Mouse (Mus musculus) embryonic facial prominence, embryonic 14.5 days (tissue): ENCODE measurements around the gene Eid1. TPM values are rescaled to one million over a fixed set of nuclear protein-coding genes. Genes with fewer than 3 reads are reported as not detected.

Experiments
- ATAC-seq: fragments of 200-750 bp; cut with Nextera tagmentation; 2 replicates; pipeline ENCODE4 v1.8.0; 2017; ENCODE audit warnings: low read depth, moderate number of reproducible peaks, moderate TSS enrichment
- DNase-seq: peaks from one replicate; pipeline ENCODE4 v3.0.0-alpha.2; 2015; ENCODE audit warnings: low spot score
- H3K27ac ChIP-seq: fragments of 300-500 bp; sonication (generic); replicated peaks from 2 replicates; pipeline ENCODE4 v1.5.1; 2014; ENCODE audit warnings: low read depth, mild to moderate bottlenecking, low read length, moderate library complexity
- H3K27me3 ChIP-seq: fragments of 300-500 bp; sonication (generic); replicated peaks from 2 replicates; pipeline ENCODE4 v1.6.1; 2014; ENCODE audit warnings: low read length; ENCODE audit not compliant: control insufficient read depth, insufficient read depth
- H3K36me3 ChIP-seq: fragments of 300-500 bp; sonication (generic); 2 replicates; pipeline ENCODE4 v1.6.1; 2014; ENCODE audit warnings: low read length, mixed read lengths; ENCODE audit not compliant: control insufficient read depth, insufficient read depth
- H3K4me1 ChIP-seq: fragments of 300-500 bp; sonication (generic); 2 replicates; pipeline ENCODE4 v1.6.1; 2014; ENCODE audit warnings: antibody characterized with exemption, low read length; ENCODE audit not compliant: control insufficient read depth, insufficient read depth
- H3K4me2 ChIP-seq: fragments of 300-500 bp; sonication (generic); 2 replicates; pipeline ENCODE4 v1.6.1; 2014; ENCODE audit warnings: low read depth, mild to moderate bottlenecking, low read length, moderate library complexity, mixed read lengths
- H3K4me3 ChIP-seq: fragments of 300-500 bp; sonication (generic); 2 replicates; pipeline ENCODE4 v1.5.1; 2014; ENCODE audit warnings: low read depth, mild to moderate bottlenecking, low read length
- H3K9ac ChIP-seq: fragments of 300-500 bp; sonication (generic); 2 replicates; pipeline ENCODE4 v1.6.1; 2014; ENCODE audit warnings: low read depth, mild to moderate bottlenecking, low read length, moderate library complexity, mixed read lengths
- H3K9me3 ChIP-seq: fragments of 300-500 bp; sonication (generic); 2 replicates; pipeline ENCODE4 v1.6.1; 2016; ENCODE audit warnings: low read length; ENCODE audit not compliant: control insufficient read depth
- WGBS: fragments of 180-500 bp; shearing (Covaris S2); extraction: QIAGEN DNeasy Blood & Tissue Kit; methylation state at CpG from one replicate; pipeline ENCODE4 v1.1.7; 2014; 5-methylcytosine and 5-hydroxymethylcytosine counted together
- polyA plus RNA-seq: library from polyadenylated mRNA; unstranded; fragments of >200 nt; fragmentation: Nextera tagmentation; extraction: Ambion mirVana; gene quantifications from 2 replicates; pipeline ENCODE4 v1.2.1, GENCODE M21; 2014

The Eid1 gene
- polyA plus RNA-seq, 1 experiment from 2014 or later = 273 TPM

GRCm38 (mm10) chr2:125661156-125661555 lies 11.7 kb upstream of the Eid1 start:
- H3K27ac ChIP-seq = no peak overlapping the region
- no peak for DNase-seq
- peak overlapping the region; percentile 45 for H3K9ac ChIP-seq
- peaks cover 8% of the 10 kb centered on the region; the same call in 1 of the 2 replicates for H3K4me1 ChIP-seq
- ATAC-seq = no peak
- H3K4me2 ChIP-seq = peak overlapping the region; percentile 63
- H3K9me3 ChIP-seq = no peaks in the 10 kb centered on the region
- 58% methylated on average over 4 of the region's 4 CpGs for WGBS
- H3K36me3 ChIP-seq = no peaks in the 10 kb centered on the region
- H3K27me3 ChIP-seq = no peaks in the 10 kb centered on the region
- H3K4me3 ChIP-seq = peak overlapping the region; percentile 33

DNA sequence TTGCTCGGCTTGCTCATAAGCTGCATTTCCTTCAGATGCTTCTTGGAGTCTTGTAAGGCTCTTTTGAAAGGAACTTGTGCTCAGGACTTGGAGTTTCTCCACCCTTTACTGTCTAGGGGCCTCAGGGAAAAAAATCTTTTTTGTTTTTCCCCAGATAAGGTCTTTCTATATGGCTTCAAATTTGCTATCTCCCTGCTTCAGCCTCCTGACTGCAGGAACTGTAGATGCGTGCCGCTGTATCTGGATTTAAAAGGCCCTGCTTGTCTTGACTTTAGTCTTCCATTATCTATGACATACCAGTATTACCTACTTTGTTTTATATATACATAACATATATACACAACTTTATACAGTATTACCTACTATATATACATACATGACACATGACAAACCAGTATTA lies 10.4 kb upstream of the Eid1 start:
- 84% methylated on average over 3 of the region's 3 CpGs for WGBS
- Histone ChIP-seq H3K27me3 (no peaks in the 10 kb centered on the region), H3K4me3 (no peak overlapping the region), H3K4me2 (no peak overlapping the region), H3K4me1 (peaks cover 5% of the 10 kb centered on the region; the same call in 1 of the 2 replicates), H3K9ac (no peak overlapping the region), H3K9me3 (no peaks in the 10 kb centered on the region), H3K27ac (no peak overlapping the region), H3K36me3 (no peaks in the 10 kb centered on the region)
- DNase-seq = no peak
- ATAC-seq = no peak

DNA sequence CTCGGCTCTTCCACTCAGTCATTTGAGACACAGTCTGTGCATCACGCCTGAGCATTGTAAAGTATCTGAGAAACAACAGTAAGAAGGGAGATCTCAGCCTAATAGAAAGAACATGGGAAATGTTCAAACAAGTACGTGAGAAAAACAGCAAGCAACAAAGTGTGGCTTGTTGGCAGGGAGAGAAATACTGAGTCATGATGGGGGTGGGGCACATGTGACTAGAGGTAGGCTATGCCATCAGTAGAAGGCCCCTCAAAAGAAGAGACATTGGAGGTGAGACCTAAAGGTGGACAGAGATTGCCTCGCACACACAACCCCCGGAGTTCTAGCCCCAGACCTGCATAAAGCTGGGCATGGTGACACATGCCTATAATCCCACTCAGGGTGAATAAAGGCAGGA lies 7.7 kb upstream of the Eid1 start:
- no peaks in the 10 kb centered on the region for H3K27me3 ChIP-seq
- H3K27ac ChIP-seq = no peak overlapping the region
- no peak overlapping the region for H3K4me2 ChIP-seq
- 89% methylated on average over 5 of the region's 5 CpGs for WGBS
- ATAC-seq = no peak
- H3K4me1 ChIP-seq = peaks cover 5% of the 10 kb centered on the region; the same call in 1 of the 2 replicates
- H3K9ac ChIP-seq = no peak overlapping the region
- H3K36me3 ChIP-seq = no peaks in the 10 kb centered on the region
- no peak overlapping the region for H3K4me3 ChIP-seq
- no peaks in the 10 kb centered on the region for H3K9me3 ChIP-seq
- DNase-seq = no peak

GRCm38 (mm10) chr2:125665909-125666308 lies 7.0 kb upstream of the Eid1 start:
- 79% methylated on average over 4 of the region's 4 CpGs for WGBS
- Histone ChIP-seq H3K27ac (no peak overlapping the region), H3K9ac (no peak overlapping the region), H3K4me1 (no peaks in the 10 kb centered on the region; the same call in 1 of the 2 replicates), H3K4me3 (no peak overlapping the region), H3K27me3 (no peaks in the 10 kb centered on the region), H3K4me2 (no peak overlapping the region), H3K9me3 (no peaks in the 10 kb centered on the region), H3K36me3 (no peaks in the 10 kb centered on the region)
- no peak for DNase-seq
- ATAC-seq = no peak

GRCm38 (mm10) chr2:125666668-125667067 lies 6.2 kb upstream of the Eid1 start:
- Histone ChIP-seq H3K9me3 (no peaks in the 10 kb centered on the region), H3K27me3 (no peaks in the 10 kb centered on the region), H3K4me1 (no peaks in the 10 kb centered on the region), H3K4me3 (no peak overlapping the region), H3K9ac (no peak overlapping the region), H3K27ac (no peak overlapping the region), H3K36me3 (no peaks in the 10 kb centered on the region), H3K4me2 (no peak overlapping the region)
- WGBS = 76% methylated on average over 4 of the region's 4 CpGs
- ATAC-seq (no peak), DNase-seq (no peak)

DNA sequence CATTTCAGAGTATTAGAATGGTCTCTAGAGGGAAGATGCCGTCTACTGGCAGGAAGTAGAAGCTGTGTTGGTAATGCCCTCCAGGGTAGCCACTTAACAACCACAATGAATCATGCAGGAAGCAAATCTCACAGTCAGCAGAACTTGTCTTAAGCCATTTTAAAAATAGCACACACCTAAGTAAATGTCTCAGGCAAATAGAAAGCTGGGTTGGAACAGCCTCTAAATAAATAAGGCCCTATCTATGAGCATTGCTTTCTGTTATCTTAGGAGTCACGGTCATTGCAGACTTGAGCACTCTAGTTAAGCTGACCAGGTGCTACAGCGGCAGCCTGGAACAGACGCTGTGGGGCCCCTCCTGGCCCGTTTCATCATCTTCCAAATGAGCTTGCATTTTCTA lies 5.7 kb upstream of the Eid1 start:
- H3K27me3 ChIP-seq = no peaks in the 10 kb centered on the region
- H3K4me1 ChIP-seq = no peaks in the 10 kb centered on the region
- H3K27ac ChIP-seq = no peak overlapping the region
- DNase-seq = peak; percentile 58
- no peak overlapping the region for H3K4me2 ChIP-seq
- H3K4me3 ChIP-seq = no peak overlapping the region
- no peak for ATAC-seq
- H3K9me3 ChIP-seq = no peaks in the 10 kb centered on the region
- H3K9ac ChIP-seq = no peak overlapping the region
- H3K36me3 ChIP-seq = no peaks in the 10 kb centered on the region
- WGBS = 46% methylated on average over 5 of the region's 5 CpGs

GRCm38 (mm10) chr2:125667721-125668120 lies 5.2 kb upstream of the Eid1 start:
- H3K4me1 ChIP-seq = no peaks in the 10 kb centered on the region
- H3K27me3 ChIP-seq = no peaks in the 10 kb centered on the region
- H3K36me3 ChIP-seq = no peaks in the 10 kb centered on the region
- no peak overlapping the region for H3K27ac ChIP-seq
- no peak overlapping the region for H3K4me3 ChIP-seq
- 80% methylated on average over 7 of the region's 7 CpGs for WGBS
- no peak for DNase-seq
- ATAC-seq = no peak
- no peak overlapping the region for H3K4me2 ChIP-seq
- H3K9me3 ChIP-seq = no peaks in the 10 kb centered on the region
- H3K9ac ChIP-seq = no peak overlapping the region

GRCm38 (mm10) chr2:125670846-125671245 lies 2.0 kb upstream of the Eid1 start:
- no peak for ATAC-seq
- Histone ChIP-seq H3K27me3 (no peaks in the 10 kb centered on the region), H3K9ac (no peak overlapping the region), H3K4me3 (no peak overlapping the region), H3K9me3 (no peaks in the 10 kb centered on the region), H3K4me2 (no peak overlapping the region), H3K36me3 (peaks cover 8% of the 10 kb centered on the region; the same call in 1 of the 2 replicates), H3K4me1 (peaks cover 9% of the 10 kb centered on the region), H3K27ac (no peak overlapping the region)
- 37% methylated on average over 1 of the region's 1 CpGs for WGBS
- no peak for DNase-seq

GRCm38 (mm10) chr2:125672568-125672956 lies 333 bp upstream of the Eid1 start:
- ATAC-seq (no peak; the same call in 1 of the 2 replicates), DNase-seq (peak; percentile 39)

More at GRCm38 (mm10) chr2:125672568-125672956, 333 bp upstream of the Eid1 start:
- peak overlapping the region; percentile 97 for H3K27ac ChIP-seq
- WGBS = 54% methylated on average over 4 of the region's 20 CpGs
- H3K4me2 ChIP-seq = peak overlapping the region; percentile 68
- peaks cover 9% of the 10 kb centered on the region for H3K4me1 ChIP-seq
- H3K4me3 ChIP-seq = peak overlapping the region; percentile 89
- H3K36me3 ChIP-seq = peaks cover 8% of the 10 kb centered on the region; the same call in 1 of the 2 replicates
- no peaks in the 10 kb centered on the region for H3K9me3 ChIP-seq
- no peaks in the 10 kb centered on the region for H3K27me3 ChIP-seq
- H3K9ac ChIP-seq = peak overlapping the region; percentile 95
